In genomic region chr2:119558737-119559340, GRCm38 (mm10) we compare ENCODE assay signal across 9 mouse cellular contexts. TPM values are rescaled to one million over a fixed set of nuclear protein-coding genes. Genes with fewer than 3 reads are reported as not detected.
DNase-seq lines count a peak whose midpoint lies in the region; ATAC-seq and TF ChIP-seq lines count a peak whose summit lies in the region.
"Had no signal": no experiment of that assay in that cellular context is flagged by ENCODE, and none has a peak within 500 bp of the region (broad histone marks: within the 10 kb centered on the region; RNA-seq: fewer than 3 reads in every experiment).

No protein-coding gene starts in this region.

- DNase-seq in kidney, adult 18-20 months, result peak; percentile 36
- no peak for DNase-seq in kidney, postnatal 25 days
- DNase-seq in CD4-positive, CD25-positive, alpha-beta regulatory T cell, adult 2 months (ENCODE audit: low read depth, low spot score), result peak; percentile 27
- DNase-seq in spleen, postnatal 36 days (ENCODE audit: low spot score in 2 of 2), result peak; percentile 47 to 55
- DNase-seq in layer of hippocampus, postnatal 25 days (ENCODE audit: extremely low spot score in 1 of 2, low spot score in 1 of 2), result no peak
- no peak for DNase-seq in layer of hippocampus, adult 9-10 months (ENCODE audit: low spot score)
- DNase-seq in frontal cortex, postnatal 10 days (ENCODE audit: low spot score in 2 of 2), result no peak
- DNase-seq: adrenal gland, postnatal 14 days had no signal

- peak overlapping the region; percentile 21; the same call in 1 of the 2 replicates for H3K4me2 ChIP-seq in intestine, postnatal 0 days (replicated peaks; ENCODE audit: low read depth)

- TF ChIP-seq CTCF in intestine, postnatal 0 days (IDR thresholded peaks at IDR 0.05; ENCODE audit: low read depth), result no peak

- H3K27me3 ChIP-seq in intestine, postnatal 0 days (replicated peaks; ENCODE audit: control insufficient read depth, insufficient read depth, low read length), result no peaks in the 10 kb centered on the region

- no peak overlapping the region for H3K9ac ChIP-seq in intestine, postnatal 0 days (ENCODE audit: low read depth, low read length)

- 38% methylated on average over 7 of the region's 7 CpGs for WGBS in intestine, postnatal 0 days

- ATAC-seq in intestine, postnatal 0 days, result peak; percentile 68

- peaks cover 10% of the 10 kb centered on the region; the same call in 1 of the 2 replicates for H3K36me3 ChIP-seq in intestine, postnatal 0 days (ENCODE audit: control insufficient read depth, insufficient read depth)

- H3K4me1 ChIP-seq in intestine, postnatal 0 days (replicated peaks; ENCODE audit: control insufficient read depth, insufficient read depth, low read length), result 0 out of 2 replicates have a peak, but pooled peaks cover 4% of the 10 kb centered on the region

- H3K27ac ChIP-seq in intestine, postnatal 0 days (ENCODE audit: low read depth, low read length), result peak overlapping the region; percentile 64

- no peaks in the 10 kb centered on the region for H3K9me3 ChIP-seq in intestine, postnatal 0 days (ENCODE audit: control insufficient read depth)

- no peak overlapping the region for H3K4me3 ChIP-seq in intestine, postnatal 0 days (ENCODE audit: low read depth, low read length)

RNA-seq across cellular contexts. Expression of gene Chp1, which starts 11.3 kb away (rescaled TPM):
- 73.2 and 76.1 TPM in 2 replicates for polyA plus RNA-seq in intestine, postnatal 0 days (2015; fragmentation: Nextera tagmentation; extraction: Ambion mirVana)
- 100 to 1,000 TPM; 142 to 159 TPM for total RNA-seq in layer of hippocampus, postnatal 25 days (2021)

RNA-seq across cellular contexts. Expression of gene Exd1, which starts 11.4 kb away (rescaled TPM):
- 0.38 TPM in 2 replicates for polyA plus RNA-seq in intestine, postnatal 0 days (2015; fragmentation: Nextera tagmentation; extraction: Ambion mirVana)
- total RNA-seq in layer of hippocampus, postnatal 25 days (2021), result under 1 TPM; 0.49 to 0.96 TPM

RNA-seq across cellular contexts. Expression of gene Nusap1, which starts 59.3 kb away (rescaled TPM):
- 15.6 and 18.7 TPM in 2 replicates for polyA plus RNA-seq in intestine, postnatal 0 days (2015; fragmentation: Nextera tagmentation; extraction: Ambion mirVana)
- under 1 TPM; 0.63 to 0.89 TPM for total RNA-seq in layer of hippocampus, postnatal 25 days (2021)

RNA-seq across cellular contexts. Expression of gene Oip5, which starts 59.4 kb away (rescaled TPM):
- 6.6 and 6.7 TPM in 2 replicates for polyA plus RNA-seq in intestine, postnatal 0 days (2015; fragmentation: Nextera tagmentation; extraction: Ambion mirVana)
- total RNA-seq in layer of hippocampus, postnatal 25 days (2021), result under 1 TPM; 0.80 to 0.98 TPM

Comparison
In these comparisons a context has a peak if more than half of its experiments do, and no peak if none do; other contexts are left out.
1. DNase-seq: peak in kidney, adult 18-20 months (single experiment), CD4-positive, CD25-positive, alpha-beta regulatory T cell, adult 2 months (single experiment) and spleen, postnatal 36 days (2 of 2); none in kidney, postnatal 25 days (0 of 2), layer of hippocampus, postnatal 25 days (0 of 2), layer of hippocampus, adult 9-10 months (single experiment) and frontal cortex, postnatal 10 days (0 of 2).